Mouse (Mus musculus) heart, postnatal 0 days (tissue): ENCODE measurements around the gene Tnks2. TPM values are rescaled to one million over a fixed set of nuclear protein-coding genes. Genes with fewer than 3 reads are reported as not detected.

ENCODE experiments used
- ATAC-seq: fragments of 200-750 bp; cut with Nextera tagmentation; 2 replicates; pipeline ENCODE4 v1.8.0; 2017; ENCODE audit warnings: low read depth, moderate number of reproducible peaks, moderate library complexity; ENCODE audit not compliant: insufficient read depth
- DNase-seq: peaks from one replicate; pipeline ENCODE4 v3.0.0-alpha.2; 2016; ENCODE audit warnings: low spot score
- H3K27ac ChIP-seq: fragments of 300-500 bp; sonication (generic); 2 replicates; pipeline ENCODE4 v1.5.1; 2014; ENCODE audit warnings: low read depth, mild to moderate bottlenecking
- H3K27me3 ChIP-seq: fragments of 300-500 bp; sonication (generic); 2 replicates; pipeline ENCODE4 v1.6.1; 2014; ENCODE audit warnings: low read length, mixed read lengths; ENCODE audit not compliant: control insufficient read depth, insufficient read depth
- H3K36me3 ChIP-seq: fragments of 300-500 bp; sonication (generic); replicated peaks from 2 replicates; pipeline ENCODE4 v1.6.1; 2014; ENCODE audit warnings: low read length, mixed read lengths; ENCODE audit not compliant: control insufficient read depth, insufficient read depth
- H3K4me1 ChIP-seq: fragments of 300-500 bp; sonication (generic); 2 replicates; pipeline ENCODE4 v1.6.1; 2014; ENCODE audit warnings: antibody characterized with exemption; ENCODE audit not compliant: control insufficient read depth, insufficient read depth
- H3K4me2 ChIP-seq: fragments of 300-500 bp; sonication (generic); 2 replicates; pipeline ENCODE4 v1.6.1; 2014; ENCODE audit warnings: low read depth, mild to moderate bottlenecking, low read length, moderate library complexity
- H3K4me3 ChIP-seq: fragments of 300-500 bp; sonication (generic); 2 replicates; pipeline ENCODE4 v1.5.1; 2014; ENCODE audit warnings: low read depth, low read length
- H3K9ac ChIP-seq: fragments of 300-500 bp; sonication (generic); replicated peaks from 2 replicates; pipeline ENCODE4 v1.6.1; 2014; ENCODE audit warnings: low read depth, low read length, mixed read lengths
- H3K9me3 ChIP-seq: fragments of 300-500 bp; sonication (generic); replicated peaks from 2 replicates; pipeline ENCODE4 v1.6.1; 2016; ENCODE audit warnings: low read length; ENCODE audit not compliant: control insufficient read depth
- CTCF ChIP-seq: IDR thresholded peaks from 2 replicates; pipeline ENCODE4 v1.5.1; 2016; ENCODE audit warnings: antibody characterized with exemption, control low read depth, low read depth
- EP300 ChIP-seq: IDR thresholded peaks from 2 replicates; pipeline ENCODE4 v1.6.1; 2016; ENCODE audit warnings: antibody characterized with exemption, low read depth
- WGBS: fragments of 180-500 bp; shearing (Covaris S2); extraction: QIAGEN DNeasy Blood & Tissue Kit; methylation state at CpG from one replicate; pipeline ENCODE4 v1.1.7; 2014; 5-methylcytosine and 5-hydroxymethylcytosine counted together
- polyA plus RNA-seq: library from polyadenylated mRNA; unstranded; fragments of >200 nt; fragmentation: Nextera tagmentation; extraction: Ambion mirVana; gene quantifications from 2 replicates; pipeline ENCODE4 v1.2.1, GENCODE M21; 2015
- total RNA-seq: library from RNA; depleted of rRNA; stranded (reverse); fragments of >200 nt; gene quantifications from 2 replicates; pipeline ENCODE4 v1.2.3, GENCODE M21; 2014; ENCODE audit warnings: low replicate concordance

The Tnks2 gene
- total and polyA plus RNA-seq, 2 experiments from 2014 or later = 19.8 to 84.8 TPM

GRCm38 (mm10) chr19:36904211-36905007 lies 70.4 kb downstream of the Tnks2 start:
- peak overlapping the region; percentile 86 for H3K27ac ChIP-seq
- peak; percentile 41 for DNase-seq

DNA sequence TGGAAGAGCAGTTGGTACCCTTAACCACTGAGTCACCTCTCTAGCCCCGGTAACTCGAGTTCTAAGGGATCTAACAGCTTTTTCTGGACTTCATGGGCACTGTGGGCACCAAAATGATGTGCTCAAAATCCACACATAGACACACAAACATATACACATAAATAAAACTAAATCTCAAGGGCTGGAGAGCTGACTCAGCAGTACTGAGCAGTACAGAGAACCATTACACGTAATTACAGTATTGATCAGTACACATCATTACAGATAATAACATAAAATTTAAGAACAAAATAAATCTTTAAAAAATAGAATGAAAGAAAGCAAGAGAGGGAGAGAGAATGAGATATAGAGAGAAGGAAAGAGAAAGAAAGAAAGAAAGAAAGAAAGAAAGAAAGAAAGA lies 75.1 kb downstream of the Tnks2 start:
- TF ChIP-seq CTCF (no peak), EP300 (no peak)
- H3K36me3 ChIP-seq = no peaks in the 10 kb centered on the region
- DNase-seq (no peak), ATAC-seq (no peak)
- H3K27me3 ChIP-seq = no peaks in the 10 kb centered on the region
- no peak overlapping the region for H3K9ac ChIP-seq
- H3K4me1 ChIP-seq = no peaks in the 10 kb centered on the region
- no peak overlapping the region for H3K4me3 ChIP-seq
- H3K9me3 ChIP-seq = no peaks in the 10 kb centered on the region
- no peak overlapping the region for H3K27ac ChIP-seq
- H3K4me2 ChIP-seq = no peak overlapping the region
- WGBS = 73% methylated on average over 3 of the region's 3 CpGs

More at GRCm38 (mm10) chr19:36904211-36905007, 70.4 kb downstream of the Tnks2 start:
- ATAC-seq = peak; percentile 87
- no peak for TF ChIP-seq EP300
- TF ChIP-seq CTCF = no peak
- H3K4me2 ChIP-seq = peak overlapping the region; percentile 90
- H3K4me1 ChIP-seq = no peaks in the 10 kb centered on the region
- H3K4me3 ChIP-seq = peak overlapping the region; percentile 73
- no peaks in the 10 kb centered on the region for H3K27me3 ChIP-seq
- no peaks in the 10 kb centered on the region for H3K9me3 ChIP-seq
- H3K9ac ChIP-seq = peak overlapping the region; percentile 76
- H3K36me3 ChIP-seq = no peaks in the 10 kb centered on the region
- 2% methylated on average over 40 of the region's 41 CpGs for WGBS

DNA sequence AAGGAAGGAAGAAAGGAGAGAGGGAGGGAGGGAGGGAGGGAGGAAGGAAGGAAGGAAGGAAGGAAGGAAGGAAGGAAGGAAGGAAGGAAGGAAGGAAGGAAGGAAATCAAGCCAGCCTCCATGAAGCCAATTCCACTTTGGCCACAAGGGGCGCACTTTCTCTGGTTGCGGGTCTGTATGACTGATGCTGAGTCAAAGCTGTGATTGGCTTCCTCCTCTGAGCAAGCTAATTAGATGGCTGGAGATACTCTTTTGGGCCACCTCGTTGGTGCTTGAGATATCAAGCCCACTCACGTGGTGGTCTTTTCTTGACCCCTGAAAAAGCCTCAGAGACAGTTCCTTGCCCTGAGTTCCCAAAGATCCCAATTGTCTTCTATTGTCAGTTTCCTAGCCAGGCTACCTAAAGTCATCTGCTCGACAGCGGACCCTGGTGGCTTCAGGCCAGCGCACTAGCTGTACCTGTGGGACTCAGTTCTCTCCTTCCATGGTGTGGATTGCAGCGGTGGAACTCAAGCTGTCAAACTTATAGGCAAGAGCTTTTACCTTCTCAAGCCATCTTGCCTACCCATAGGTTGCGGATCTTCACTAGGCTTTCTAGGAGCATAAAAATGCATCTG lies 75.8 kb downstream of the Tnks2 start:
- peak; percentile 51; the same call in 1 of the 2 replicates for ATAC-seq
- WGBS = 22% methylated on average over 9 of the region's 9 CpGs
- no peak for DNase-seq
- Histone ChIP-seq H3K4me3 (no peak overlapping the region), H3K9ac (no peak overlapping the region), H3K27ac (no peak overlapping the region), H3K4me1 (no peaks in the 10 kb centered on the region), H3K36me3 (no peaks in the 10 kb centered on the region), H3K9me3 (no peaks in the 10 kb centered on the region), H3K4me2 (no peak overlapping the region), H3K27me3 (no peaks in the 10 kb centered on the region)
- TF ChIP-seq CTCF (peak; percentile 63), EP300 (no peak)

- no peak overlapping the region for H3K9ac ChIP-seq
- H3K9me3 ChIP-seq = no peaks in the 10 kb centered on the region
- DNase-seq = no peak
- 34% methylated on average over 12 of the region's 12 CpGs for WGBS
- no peaks in the 10 kb centered on the region for H3K4me1 ChIP-seq
- H3K27ac ChIP-seq = no peak overlapping the region
- H3K4me3 ChIP-seq = no peak overlapping the region
- no peaks in the 10 kb centered on the region for H3K36me3 ChIP-seq
- H3K4me2 ChIP-seq = no peak overlapping the region
- no peaks in the 10 kb centered on the region for H3K27me3 ChIP-seq
- ATAC-seq = no peak
- no peak for TF ChIP-seq CTCF
- no peak for TF ChIP-seq EP300
Measured at GRCm38 (mm10) chr19:36910424-36911045, 76.5 kb downstream of the Tnks2 start.

DNA sequence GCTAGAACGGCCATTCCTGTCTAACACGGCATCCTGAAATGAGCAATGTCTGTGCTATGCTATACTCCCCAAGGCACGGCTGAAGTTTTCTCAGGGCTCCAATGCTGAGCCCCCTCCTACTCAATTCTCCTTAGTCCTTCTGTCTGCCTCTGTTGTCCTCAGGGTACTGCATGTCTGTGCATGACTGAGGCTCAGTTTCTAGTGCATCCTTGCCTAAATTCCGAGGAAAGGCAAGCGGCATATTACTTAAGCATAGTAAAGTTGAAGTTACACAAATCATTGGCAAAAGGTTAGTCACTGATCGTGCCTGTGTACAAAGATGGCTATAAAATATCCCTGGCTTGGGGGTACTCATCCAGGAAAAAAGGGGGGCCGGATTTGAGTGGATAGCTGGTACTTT lies 79.0 kb downstream of the Tnks2 start:
- DNase-seq (no peak), ATAC-seq (no peak)
- Histone ChIP-seq H3K4me1 (no peaks in the 10 kb centered on the region), H3K4me3 (no peak overlapping the region), H3K9me3 (no peaks in the 10 kb centered on the region), H3K4me2 (no peak overlapping the region), H3K9ac (no peak overlapping the region), H3K27me3 (no peaks in the 10 kb centered on the region), H3K27ac (no peak overlapping the region), H3K36me3 (no peaks in the 10 kb centered on the region)
- TF ChIP-seq EP300 = no peak
- no peak for TF ChIP-seq CTCF
- WGBS = 80% methylated on average over 7 of the region's 7 CpGs
